Mouse (Mus musculus) limb, embryonic 11.5 days (tissue): ENCODE results near the gene Enoph1. TPM values are rescaled to one million over a fixed set of nuclear protein-coding genes. Genes with fewer than 3 reads are reported as not detected.
A peak's percentile ranks its signal among the peaks of the same experiment; 100 is the strongest.

Source experiments
- ATAC-seq: fragments of 200-750 bp; cut with Nextera tagmentation; 2 replicates; pipeline ENCODE4 v1.8.0; 2017; ENCODE audit warnings: low read depth; ENCODE audit not compliant: insufficient number of reproducible peaks, low FRiP score, low TSS enrichment
- DNase-seq: peaks from one replicate; pipeline ENCODE4 v3.0.0-alpha.2; 2015; ENCODE audit warnings: low spot score
- H3K27ac ChIP-seq: fragments of 300-500 bp; sonication (generic); replicated peaks from 2 replicates; pipeline ENCODE4 v1.5.1; 2014; ENCODE audit warnings: low read depth, mild to moderate bottlenecking, low read length
- H3K27me3 ChIP-seq: fragments of 300-500 bp; sonication (generic); 2 replicates; pipeline ENCODE4 v1.6.1; 2014; ENCODE audit warnings: mild to moderate bottlenecking, low read length, mixed read lengths; ENCODE audit not compliant: control insufficient read depth, insufficient read depth
- H3K36me3 ChIP-seq: fragments of 300-500 bp; sonication (generic); 2 replicates; pipeline ENCODE4 v1.6.1; 2014; ENCODE audit warnings: mild to moderate bottlenecking, low read length, moderate library complexity, mixed read lengths; ENCODE audit not compliant: control insufficient read depth, insufficient read depth
- H3K4me1 ChIP-seq: fragments of 300-500 bp; sonication (generic); 2 replicates; pipeline ENCODE4 v1.6.1; 2014; ENCODE audit warnings: low read length, mixed read lengths; ENCODE audit not compliant: control insufficient read depth, insufficient read depth
- H3K4me2 ChIP-seq: fragments of 300-500 bp; sonication (generic); 2 replicates; pipeline ENCODE4 v1.6.1; 2014; ENCODE audit warnings: low read depth, mild to moderate bottlenecking, moderate library complexity; ENCODE audit not compliant: severe bottlenecking
- H3K4me3 ChIP-seq: fragments of 300-500 bp; sonication (generic); 2 replicates; pipeline ENCODE4 v1.5.1; 2014; ENCODE audit warnings: low read depth, low read length
- H3K9ac ChIP-seq: fragments of 300-500 bp; sonication (generic); 2 replicates; pipeline ENCODE4 v1.6.1; 2014; ENCODE audit warnings: mild to moderate bottlenecking, low read length
- H3K9me3 ChIP-seq: fragments of 300-500 bp; sonication (generic); 2 replicates; pipeline ENCODE4 v1.6.1; 2016; ENCODE audit warnings: low read length; ENCODE audit not compliant: control insufficient read depth
- WGBS: fragments of 180-500 bp; shearing (Covaris S2); extraction: QIAGEN DNeasy Blood & Tissue Kit; methylation state at CpG from one replicate; pipeline ENCODE4 v1.1.7; 2014; 5-methylcytosine and 5-hydroxymethylcytosine counted together
- polyA plus RNA-seq: library from polyadenylated mRNA; unstranded; fragments of >200 nt; fragmentation: Nextera tagmentation; extraction: Ambion mirVana; gene quantifications from 2 replicates; pipeline ENCODE4 v1.2.1, GENCODE M21; 2014

Gene Enoph1
- polyA plus RNA-seq, 1 experiment from 2014 or later: 57.4 TPM

GRCm38 (mm10) chr5:100085097-100085496 is 45.3 kb downstream of the Enoph1 start:
- WGBS: 85% methylated on average over 8 of the region's 8 CpGs
- Histone ChIP-seq H3K27ac (no peak overlapping the region), H3K4me2 (no peak overlapping the region), H3K9ac (no peak overlapping the region), H3K27me3 (no peaks in the 10 kb centered on the region), H3K4me1 (no peaks in the 10 kb centered on the region; the same call in 1 of the 2 replicates), H3K36me3 (no peaks in the 10 kb centered on the region), H3K4me3 (no peak overlapping the region), H3K9me3 (no peaks in the 10 kb centered on the region)
- DNase-seq (no peak), ATAC-seq (no peak)

DNA sequence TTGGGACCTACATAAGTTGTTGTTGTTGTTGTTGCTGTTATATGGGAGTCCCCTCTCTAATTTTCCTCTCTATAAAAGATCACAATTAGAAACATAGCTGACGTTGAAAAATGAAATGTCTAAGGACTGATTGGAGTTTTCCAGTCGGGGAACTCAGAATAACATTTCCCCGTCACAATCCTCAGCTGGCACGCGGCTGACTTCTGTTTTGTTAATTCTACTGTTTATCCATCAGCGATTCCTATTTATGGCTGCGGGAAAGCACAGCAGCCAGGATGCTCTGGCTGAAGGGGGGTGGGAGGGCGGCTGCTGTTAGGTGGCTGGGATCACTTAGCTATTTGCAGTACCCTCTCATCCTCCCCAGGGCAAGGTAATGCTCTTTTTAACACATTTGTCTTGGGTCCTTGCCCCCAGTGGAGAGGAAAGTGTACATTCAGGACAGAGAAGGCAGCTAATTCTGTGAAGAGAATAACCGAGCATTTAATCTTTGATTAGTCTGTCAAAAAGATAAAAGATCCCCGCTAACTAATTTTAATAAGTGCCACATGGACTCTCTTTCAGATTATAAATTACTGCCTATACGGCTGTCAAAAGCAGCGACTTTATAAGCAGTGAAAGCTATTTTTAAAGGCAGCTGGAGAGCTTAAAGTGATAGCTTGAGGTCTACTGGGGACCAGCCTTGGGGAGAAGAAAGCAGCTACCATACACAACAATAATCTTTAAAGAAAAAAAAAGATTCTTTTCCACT is 50.9 kb downstream of the Enoph1 start:
- Histone ChIP-seq H3K4me3 (no peak overlapping the region), H3K27ac (no peak overlapping the region), H3K9ac (no peak overlapping the region), H3K9me3 (no peaks in the 10 kb centered on the region), H3K27me3 (no peaks in the 10 kb centered on the region), H3K4me2 (peak overlapping the region; percentile 39; the same call in 1 of the 2 replicates), H3K36me3 (no peaks in the 10 kb centered on the region), H3K4me1 (peaks cover 12% of the 10 kb centered on the region)
- DNase-seq (no peak), ATAC-seq (no peak)
- 31% methylated on average over 12 of the region's 12 CpGs for WGBS

DNA sequence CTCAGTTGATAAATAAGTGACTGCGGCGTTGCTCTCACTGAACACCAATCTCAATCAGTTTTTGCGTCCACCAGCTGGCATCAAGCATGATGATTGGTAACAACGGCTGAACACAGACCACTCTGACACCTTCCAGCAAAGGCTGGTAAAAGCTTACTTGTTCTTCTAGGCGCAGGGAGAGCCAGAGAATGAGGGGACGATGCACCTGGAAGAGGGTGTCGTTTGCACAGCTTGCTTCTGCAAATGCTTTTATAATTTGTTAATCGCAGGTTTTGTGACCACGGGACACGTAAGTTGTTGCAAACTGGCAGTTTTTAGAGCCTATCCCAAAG is 51.4 kb downstream of the Enoph1 start:
- Histone ChIP-seq H3K36me3 (no peaks in the 10 kb centered on the region), H3K9me3 (no peaks in the 10 kb centered on the region), H3K9ac (no peak overlapping the region), H3K4me2 (peak overlapping the region; percentile 39), H3K4me1 (peaks cover 12% of the 10 kb centered on the region), H3K4me3 (no peak overlapping the region), H3K27ac (no peak overlapping the region), H3K27me3 (no peaks in the 10 kb centered on the region)
- peak; percentile 43 for DNase-seq
- 38% methylated on average over 10 of the region's 10 CpGs for WGBS
- no peak for ATAC-seq

DNA sequence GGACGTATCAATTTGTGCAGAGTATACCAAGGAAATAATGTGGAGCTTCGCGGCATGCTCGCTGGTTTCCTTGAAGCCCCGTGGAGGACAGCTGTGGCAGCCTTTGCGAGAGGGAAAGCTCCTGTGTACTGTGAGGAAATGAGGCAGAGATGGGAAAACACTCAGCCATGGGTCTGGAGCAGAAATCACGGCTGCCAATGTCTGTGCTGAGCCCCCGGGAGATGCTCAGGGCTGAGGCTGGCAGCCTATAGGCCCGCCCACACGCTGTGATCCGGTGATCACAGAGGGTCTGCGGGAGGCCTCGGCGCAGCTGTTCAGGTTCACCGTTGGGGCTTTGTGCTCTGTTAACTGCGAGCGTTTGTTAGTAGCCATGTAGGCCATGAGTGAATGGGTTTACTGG is 51.8 kb downstream of the Enoph1 start:
- 10% methylated on average over 17 of the region's 17 CpGs for WGBS
- H3K36me3 ChIP-seq: no peaks in the 10 kb centered on the region
- peak overlapping the region; percentile 39 for H3K4me2 ChIP-seq
- no peaks in the 10 kb centered on the region for H3K27me3 ChIP-seq
- ATAC-seq (peak; percentile 51; the same call in 1 of the 2 replicates), DNase-seq (peak; percentile 59)
- H3K4me1 ChIP-seq: peaks cover 12% of the 10 kb centered on the region
- no peak overlapping the region for H3K4me3 ChIP-seq
- H3K9me3 ChIP-seq: no peaks in the 10 kb centered on the region
- no peak overlapping the region for H3K27ac ChIP-seq
- no peak overlapping the region for H3K9ac ChIP-seq

- Histone ChIP-seq H3K27ac (no peak overlapping the region), H3K36me3 (no peaks in the 10 kb centered on the region), H3K4me3 (no peak overlapping the region), H3K4me1 (no peaks in the 10 kb centered on the region), H3K9me3 (no peaks in the 10 kb centered on the region), H3K27me3 (no peaks in the 10 kb centered on the region), H3K9ac (no peak overlapping the region), H3K4me2 (no peak overlapping the region)
- DNase-seq (no peak), ATAC-seq (no peak)
- 65% methylated on average over 5 of the region's 5 CpGs for WGBS
These were observed 57.2 kb downstream of the Enoph1 start for GRCm38 (mm10) chr5:100096955-100097354.

DNA sequence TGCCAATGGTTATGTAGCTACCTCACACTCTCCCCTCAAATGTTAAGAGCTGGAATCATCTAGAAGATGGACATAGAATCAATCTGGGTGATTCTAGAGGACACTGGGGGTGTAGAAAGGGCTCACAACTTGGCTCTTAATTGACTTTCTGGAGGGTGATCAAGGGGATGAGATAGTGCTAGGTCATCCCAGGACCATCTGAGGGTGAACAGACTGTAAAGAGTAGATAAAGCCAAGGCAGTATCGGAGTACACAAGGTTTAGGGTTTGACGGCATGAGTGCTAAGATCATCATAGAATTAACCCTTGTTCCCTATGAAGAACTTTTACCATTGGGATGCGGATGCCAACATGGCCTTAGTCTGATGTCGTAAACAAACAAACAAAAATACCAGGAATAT is 58.2 kb downstream of the Enoph1 start:
- DNase-seq: no peak

GRCm38 (mm10) chr5:100102395-100102794 is 62.6 kb downstream of the Enoph1 start:
- H3K4me1 ChIP-seq: no peaks in the 10 kb centered on the region
- 93% methylated on average over 1 of the region's 1 CpGs for WGBS
- no peak overlapping the region for H3K4me2 ChIP-seq
- ATAC-seq (no peak), DNase-seq (no peak)
- H3K27me3 ChIP-seq: no peaks in the 10 kb centered on the region
- no peaks in the 10 kb centered on the region for H3K36me3 ChIP-seq
- no peaks in the 10 kb centered on the region for H3K9me3 ChIP-seq
- H3K27ac ChIP-seq: no peak overlapping the region
- no peak overlapping the region for H3K4me3 ChIP-seq
- no peak overlapping the region for H3K9ac ChIP-seq

More for the DNA sequence above, 58.2 kb downstream of the Enoph1 start:
- H3K9ac ChIP-seq: no peak overlapping the region
- H3K27ac ChIP-seq: no peak overlapping the region
- no peaks in the 10 kb centered on the region for H3K36me3 ChIP-seq
- no peak overlapping the region for H3K4me3 ChIP-seq
- H3K4me2 ChIP-seq: no peak overlapping the region
- WGBS: 91% methylated on average over 4 of the region's 4 CpGs
- no peaks in the 10 kb centered on the region for H3K4me1 ChIP-seq
- no peaks in the 10 kb centered on the region for H3K9me3 ChIP-seq
- no peaks in the 10 kb centered on the region for H3K27me3 ChIP-seq
- ATAC-seq: no peak

DNA sequence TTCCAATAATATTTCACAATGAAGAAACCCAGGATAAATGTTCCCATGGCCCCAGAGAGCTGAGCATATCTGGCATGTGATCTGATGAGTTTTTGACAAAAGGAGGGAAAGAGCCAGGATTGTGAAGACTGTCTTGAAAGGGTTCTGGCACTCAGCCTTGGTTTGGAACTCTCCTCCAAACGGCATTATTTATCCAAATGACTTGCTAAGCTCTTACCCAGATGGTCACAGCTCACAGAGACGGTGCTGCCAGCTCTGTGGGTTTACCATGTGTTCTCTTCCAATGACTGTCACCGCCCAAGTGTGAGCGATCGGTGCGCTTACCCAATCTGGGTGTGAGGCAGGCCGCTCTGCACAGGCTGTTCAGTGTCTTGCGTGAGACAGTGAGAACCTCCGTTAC is 69.1 kb downstream of the Enoph1 start:
- DNase-seq: no peak
- Histone ChIP-seq H3K27ac (no peak overlapping the region), H3K4me3 (no peak overlapping the region), H3K9me3 (no peaks in the 10 kb centered on the region), H3K36me3 (no peaks in the 10 kb centered on the region), H3K9ac (no peak overlapping the region), H3K27me3 (no peaks in the 10 kb centered on the region), H3K4me1 (no peaks in the 10 kb centered on the region), H3K4me2 (no peak overlapping the region)
- ATAC-seq: no peak
- WGBS: 79% methylated on average over 9 of the region's 9 CpGs
